Mouse (Mus musculus) brain, embryonic 14.5 days (tissue): ENCODE measurements around the gene Aldh16a1.

Experiments
- CTCF ChIP-seq: fragments of 200-500 bp; IDR thresholded peaks from 2 replicates; pipeline ENCODE4 v1.5.1; 2012; ENCODE audit warnings: inconsistent platforms, mild to moderate bottlenecking, moderate library complexity, borderline replicate concordance; ENCODE audit not compliant: insufficient read depth, insufficient read length; ENCODE audit errors: extremely low read depth
- POLR2A ChIP-seq: fragments of 200-500 bp; IDR thresholded peaks from 2 replicates; pipeline ENCODE4 v1.6.1; 2012; ENCODE audit warnings: mild to moderate bottlenecking, inconsistent platforms, borderline replicate concordance; ENCODE audit not compliant: poor library complexity, insufficient read depth, insufficient read length, severe bottlenecking; ENCODE audit errors: extremely low read depth

- TF ChIP-seq CTCF (no peak), POLR2A (no peak)
Observed at GRCm38 (mm10) chr7:45198961-45199360, 44.6 kb upstream of the Aldh16a1 start.
